Mouse (Mus musculus): ENCODE measurements around the gene Wdr45b. TPM values are rescaled to one million over a fixed set of nuclear protein-coding genes. Genes with fewer than 3 reads are reported as not detected.
"Not testable (repeated sequence)": the region's sequence is repeated elsewhere in the genome, so short reads cannot be mapped to it uniquely, and the experiment has no call there.

The Wdr45b gene
- polyA plus RNA-seq, 1 experiment from 2014 or later: 101 TPM

- ATAC-seq (replicated peaks; ENCODE audit: low FRiP score, low TSS enrichment, low read depth); H3K9me3 ChIP-seq (ENCODE audit: control insufficient read depth, low read length); H3K4me1 ChIP-seq (replicated peaks; ENCODE audit: control insufficient read depth, insufficient read depth, low read length); H3K4me2 ChIP-seq (ENCODE audit: low read length); H3K9ac ChIP-seq (ENCODE audit: low read length); DNase-seq (ENCODE audit: low spot score); H3K4me3 ChIP-seq (ENCODE audit: low read depth, low read length); H3K27ac ChIP-seq (ENCODE audit: low read depth); H3K27me3 ChIP-seq (replicated peaks; ENCODE audit: control insufficient read depth, insufficient read depth, low read length): not testable (repeated sequence)
- H3K36me3 ChIP-seq (ENCODE audit: control insufficient read depth, insufficient read depth, low read length): peaks cover 71% of the 10 kb centered on the region
- WGBS: 81% methylated on average over 6 of the region's 6 CpGs
Measured at GRCm38 (mm10) chr11:121307712-121308111, 46.5 kb downstream of the Wdr45b start.

GRCm38 (mm10) chr11:121306608-121307007, 47.6 kb downstream of the Wdr45b start:
- Histone ChIP-seq H3K4me3 (ENCODE audit: low read depth, low read length) (no peak overlapping the region), H3K27ac (ENCODE audit: low read depth) (no peak overlapping the region), H3K4me2 (ENCODE audit: low read length) (no peak overlapping the region), H3K9ac (ENCODE audit: low read length) (no peak overlapping the region), H3K36me3 (ENCODE audit: control insufficient read depth, insufficient read depth, low read length) (peaks cover 82% of the 10 kb centered on the region), H3K27me3 (replicated peaks; ENCODE audit: control insufficient read depth, insufficient read depth, low read length) (no peaks in the 10 kb centered on the region), H3K9me3 (ENCODE audit: control insufficient read depth, low read length) (0 out of 2 replicates have a peak, but pooled peaks cover 5% of the 10 kb centered on the region), H3K4me1 (replicated peaks; ENCODE audit: control insufficient read depth, insufficient read depth, low read length) (no peaks in the 10 kb centered on the region)
- 94% methylated on average over 8 of the region's 8 CpGs for WGBS
- DNase-seq (ENCODE audit: low spot score): no peak
- no peak for ATAC-seq (replicated peaks; ENCODE audit: low FRiP score, low TSS enrichment, low read depth)

GRCm38 (mm10) chr11:121305371-121305770, 48.9 kb downstream of the Wdr45b start:
- 93% methylated on average over 6 of the region's 6 CpGs for WGBS
- no peak overlapping the region for H3K4me3 ChIP-seq (ENCODE audit: low read depth, low read length)
- peaks cover 91% of the 10 kb centered on the region for H3K36me3 ChIP-seq (ENCODE audit: control insufficient read depth, insufficient read depth, low read length)
- H3K9me3 ChIP-seq (ENCODE audit: control insufficient read depth, low read length): 0 out of 2 replicates have a peak, but pooled peaks cover under 1% of the 10 kb centered on the region
- H3K27me3 ChIP-seq (replicated peaks; ENCODE audit: control insufficient read depth, insufficient read depth, low read length): no peaks in the 10 kb centered on the region
- DNase-seq (ENCODE audit: low spot score) (no peak), ATAC-seq (replicated peaks; ENCODE audit: low FRiP score, low TSS enrichment, low read depth) (no peak)
- H3K4me1 ChIP-seq (replicated peaks; ENCODE audit: control insufficient read depth, insufficient read depth, low read length): no peaks in the 10 kb centered on the region
- H3K4me2 ChIP-seq (ENCODE audit: low read length): no peak overlapping the region
- no peak overlapping the region for H3K9ac ChIP-seq (ENCODE audit: low read length)
- H3K27ac ChIP-seq (ENCODE audit: low read depth): no peak overlapping the region

- H3K27me3 ChIP-seq (replicated peaks; ENCODE audit: control insufficient read depth, insufficient read depth, low read length): no peaks in the 10 kb centered on the region
- 93% methylated on average over 9 of the region's 9 CpGs for WGBS
- no peak for ATAC-seq (replicated peaks; ENCODE audit: low FRiP score, low TSS enrichment, low read depth)
- no peak overlapping the region for H3K4me3 ChIP-seq (ENCODE audit: low read depth, low read length)
- H3K9me3 ChIP-seq (ENCODE audit: control insufficient read depth, low read length): no peaks in the 10 kb centered on the region
- H3K4me1 ChIP-seq (replicated peaks; ENCODE audit: control insufficient read depth, insufficient read depth, low read length): no peaks in the 10 kb centered on the region
- H3K9ac ChIP-seq (ENCODE audit: low read length): no peak overlapping the region
- DNase-seq (ENCODE audit: low spot score): no peak
- no peak overlapping the region for H3K27ac ChIP-seq (ENCODE audit: low read depth)
- peaks cover 97% of the 10 kb centered on the region for H3K36me3 ChIP-seq (ENCODE audit: control insufficient read depth, insufficient read depth, low read length)
- no peak overlapping the region for H3K4me2 ChIP-seq (ENCODE audit: low read length)
Measured at GRCm38 (mm10) chr11:121300265-121300664, 54.0 kb downstream of the Wdr45b start.

- ATAC-seq (replicated peaks; ENCODE audit: low FRiP score, low TSS enrichment, low read depth) (no peak), DNase-seq (ENCODE audit: low spot score) (no peak)
- Histone ChIP-seq H3K9ac (ENCODE audit: low read length) (no peak overlapping the region), H3K36me3 (ENCODE audit: control insufficient read depth, insufficient read depth, low read length) (peaks cover 94% of the 10 kb centered on the region), H3K4me2 (ENCODE audit: low read length) (no peak overlapping the region), H3K4me1 (replicated peaks; ENCODE audit: control insufficient read depth, insufficient read depth, low read length) (no peaks in the 10 kb centered on the region), H3K27me3 (replicated peaks; ENCODE audit: control insufficient read depth, insufficient read depth, low read length) (no peaks in the 10 kb centered on the region), H3K27ac (ENCODE audit: low read depth) (no peak overlapping the region), H3K4me3 (ENCODE audit: low read depth, low read length) (no peak overlapping the region), H3K9me3 (ENCODE audit: control insufficient read depth, low read length) (no peaks in the 10 kb centered on the region)
- 91% methylated on average over 8 of the region's 8 CpGs for WGBS
Measured at GRCm38 (mm10) chr11:121298493-121298892, 55.8 kb downstream of the Wdr45b start.

- no peak overlapping the region for H3K4me2 ChIP-seq (ENCODE audit: low read length)
- peaks cover 87% of the 10 kb centered on the region for H3K36me3 ChIP-seq (ENCODE audit: control insufficient read depth, insufficient read depth, low read length)
- no peak overlapping the region for H3K4me3 ChIP-seq (ENCODE audit: low read depth, low read length)
- DNase-seq (ENCODE audit: low spot score) (no peak), ATAC-seq (replicated peaks; ENCODE audit: low FRiP score, low TSS enrichment, low read depth) (no peak)
- H3K27ac ChIP-seq (ENCODE audit: low read depth): no peak overlapping the region
- 94% methylated on average over 5 of the region's 5 CpGs for WGBS
- H3K9me3 ChIP-seq (ENCODE audit: control insufficient read depth, low read length): no peaks in the 10 kb centered on the region
- no peak overlapping the region for H3K9ac ChIP-seq (ENCODE audit: low read length)
- H3K4me1 ChIP-seq (replicated peaks; ENCODE audit: control insufficient read depth, insufficient read depth, low read length): no peaks in the 10 kb centered on the region
- no peaks in the 10 kb centered on the region for H3K27me3 ChIP-seq (replicated peaks; ENCODE audit: control insufficient read depth, insufficient read depth, low read length)
Measured at GRCm38 (mm10) chr11:121294771-121295170, 59.5 kb downstream of the Wdr45b start.

- H3K9me3 ChIP-seq (ENCODE audit: control insufficient read depth, low read length): no peaks in the 10 kb centered on the region
- H3K36me3 ChIP-seq (ENCODE audit: control insufficient read depth, insufficient read depth, low read length): peaks cover 85% of the 10 kb centered on the region
- no peak overlapping the region for H3K9ac ChIP-seq (ENCODE audit: low read length)
- DNase-seq (ENCODE audit: low spot score) (no peak), ATAC-seq (replicated peaks; ENCODE audit: low FRiP score, low TSS enrichment, low read depth) (no peak)
- H3K27me3 ChIP-seq (replicated peaks; ENCODE audit: control insufficient read depth, insufficient read depth, low read length): no peaks in the 10 kb centered on the region
- no peak overlapping the region for H3K4me3 ChIP-seq (ENCODE audit: low read depth, low read length)
- H3K27ac ChIP-seq (ENCODE audit: low read depth): no peak overlapping the region
- WGBS: 89% methylated on average over 3 of the region's 3 CpGs
- no peaks in the 10 kb centered on the region for H3K4me1 ChIP-seq (replicated peaks; ENCODE audit: control insufficient read depth, insufficient read depth, low read length)
- H3K4me2 ChIP-seq (ENCODE audit: low read length): no peak overlapping the region
Measured at GRCm38 (mm10) chr11:121289859-121290258, 64.4 kb downstream of the Wdr45b start.

GRCm38 (mm10) chr11:121282911-121283310, 71.3 kb downstream of the Wdr45b start:
- H3K36me3 ChIP-seq (ENCODE audit: control insufficient read depth, insufficient read depth, low read length): peaks cover 26% of the 10 kb centered on the region
- no peak for ATAC-seq (replicated peaks; ENCODE audit: low FRiP score, low TSS enrichment, low read depth)
- H3K9me3 ChIP-seq (ENCODE audit: control insufficient read depth, low read length): no peaks in the 10 kb centered on the region
- 84% methylated on average over 6 of the region's 6 CpGs for WGBS
- no peak overlapping the region for H3K4me3 ChIP-seq (ENCODE audit: low read depth, low read length)
- H3K9ac ChIP-seq (ENCODE audit: low read length): no peak overlapping the region
- H3K27ac ChIP-seq (ENCODE audit: low read depth): no peak overlapping the region
- no peak for DNase-seq (ENCODE audit: low spot score)
- H3K4me2 ChIP-seq (ENCODE audit: low read length): no peak overlapping the region
- no peaks in the 10 kb centered on the region for H3K27me3 ChIP-seq (replicated peaks; ENCODE audit: control insufficient read depth, insufficient read depth, low read length)
- no peaks in the 10 kb centered on the region for H3K4me1 ChIP-seq (replicated peaks; ENCODE audit: control insufficient read depth, insufficient read depth, low read length)

GRCm38 (mm10) chr11:121278011-121278410, 76.2 kb downstream of the Wdr45b start:
- Histone ChIP-seq H3K4me2 (ENCODE audit: low read length) (no peak overlapping the region), H3K9me3 (ENCODE audit: control insufficient read depth, low read length) (no peaks in the 10 kb centered on the region), H3K27ac (ENCODE audit: low read depth) (no peak overlapping the region), H3K36me3 (ENCODE audit: control insufficient read depth, insufficient read depth, low read length) (peaks cover 7% of the 10 kb centered on the region), H3K4me1 (replicated peaks; ENCODE audit: control insufficient read depth, insufficient read depth, low read length) (no peaks in the 10 kb centered on the region), H3K27me3 (replicated peaks; ENCODE audit: control insufficient read depth, insufficient read depth, low read length) (no peaks in the 10 kb centered on the region), H3K9ac (ENCODE audit: low read length) (no peak overlapping the region), H3K4me3 (ENCODE audit: low read depth, low read length) (no peak overlapping the region)
- 85% methylated on average over 3 of the region's 3 CpGs for WGBS
- no peak for ATAC-seq (replicated peaks; ENCODE audit: low FRiP score, low TSS enrichment, low read depth)
- no peak for DNase-seq (ENCODE audit: low spot score)

Data from intestine, embryonic 14.5 days (tissue).